Mouse (Mus musculus) layer of hippocampus, adult 11-12 months (tissue): ENCODE measurements at regions not wholly inside any gene's neighbourhood (a gene's known extent, or its start where the extent isn't known, plus 50 kb on each side); places are given as distances from the start of the nearest gene placed in this dataset.
"Not testable (repeated sequence)": the region's sequence is repeated elsewhere in the genome, so short reads cannot be mapped to it uniquely, and the experiment has no call there.

ENCODE experiments used
- DNase-seq: peaks from one replicate; pipeline ENCODE4 v3.0.0; 2022; ENCODE audit warnings: low spot score

GRCm38 (mm10) chr11:114483823-114484667, 184.3 kb upstream of the Rpl38 start:
- DNase-seq = no peak

GRCm38 (mm10) chr11:114483350-114483749, 185.0 kb upstream of the Rpl38 start:
- not testable (repeated sequence) for DNase-seq

DNA sequence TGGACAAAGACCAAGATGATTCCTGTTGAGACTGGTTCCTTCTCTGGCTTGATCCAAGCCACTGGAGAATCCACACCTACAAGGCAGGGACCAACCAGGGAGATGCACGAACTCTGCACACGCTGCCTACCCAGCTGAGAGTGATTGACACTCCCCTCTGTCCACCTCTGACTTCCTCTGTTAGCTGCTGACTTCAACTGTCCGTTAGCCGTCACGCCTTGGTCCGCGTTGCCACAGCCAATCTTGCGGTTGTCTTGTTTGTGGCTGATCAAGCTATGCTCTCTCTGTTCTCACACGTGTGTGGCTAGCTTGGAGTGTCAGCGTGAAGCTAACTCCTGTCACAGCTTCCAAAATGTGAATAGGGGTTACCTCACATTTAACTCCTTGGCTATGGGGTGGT, 186.3 kb upstream of the Rpl38 start:
- no peak for DNase-seq

DNA sequence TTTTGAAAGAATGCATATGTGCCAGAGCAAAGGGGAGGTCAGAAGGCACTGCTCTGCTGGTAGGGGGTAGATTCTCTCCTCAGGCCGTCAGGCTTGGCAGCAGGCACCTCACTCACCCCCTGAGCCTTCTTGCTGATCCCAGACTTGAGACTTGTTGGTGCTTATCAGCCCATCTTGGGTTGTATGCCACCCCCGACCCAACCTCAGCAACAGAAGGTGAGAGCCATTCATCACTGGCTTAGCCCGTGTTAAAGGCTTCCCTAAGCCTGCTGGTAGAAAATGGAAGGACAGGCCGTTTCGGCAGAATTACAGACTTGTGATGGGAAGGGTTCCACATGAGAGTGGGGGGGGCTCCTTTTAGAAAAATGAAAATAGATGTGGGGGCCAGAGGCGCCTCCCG, 187.3 kb upstream of the Rpl38 start:
- no peak for DNase-seq

GRCm38 (mm10) chr11:114480119-114480540, 188.2 kb upstream of the Rpl38 start:
- no peak for DNase-seq

DNA sequence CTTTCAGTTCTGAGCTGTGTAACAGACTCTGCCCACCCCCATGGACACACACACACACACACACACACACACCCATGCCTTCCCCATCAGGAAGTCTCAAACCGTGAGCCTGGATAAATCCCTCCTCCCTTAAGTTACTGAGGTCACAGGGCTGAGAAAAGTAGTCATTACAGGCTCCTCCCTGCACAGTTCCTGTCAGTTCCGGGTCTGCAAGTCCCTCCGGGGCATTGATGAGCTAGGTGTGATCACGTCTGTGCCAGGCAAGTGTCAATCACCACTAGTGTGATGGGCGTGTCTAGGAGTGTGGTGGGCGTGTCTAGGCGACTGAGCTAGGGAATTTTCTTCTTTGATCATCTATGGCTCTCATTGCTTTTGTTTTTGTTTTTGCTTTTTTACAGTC, 189.6 kb upstream of the Rpl38 start:
- no peak for DNase-seq

GRCm38 (mm10) chr11:114477365-114477764, 191.0 kb upstream of the Rpl38 start:
- no peak for DNase-seq

GRCm38 (mm10) chr11:114472501-114473260, 195.6 kb upstream of the Rpl38 start:
- peak; percentile 48 for DNase-seq

GRCm38 (mm10) chr11:114468394-114468793, 199.9 kb upstream of the Rpl38 start:
- peak; percentile 84 for DNase-seq

- peak; percentile 76 for DNase-seq
Measured at GRCm38 (mm10) chr11:114467803-114468202, 200.5 kb upstream of the Rpl38 start.

DNA sequence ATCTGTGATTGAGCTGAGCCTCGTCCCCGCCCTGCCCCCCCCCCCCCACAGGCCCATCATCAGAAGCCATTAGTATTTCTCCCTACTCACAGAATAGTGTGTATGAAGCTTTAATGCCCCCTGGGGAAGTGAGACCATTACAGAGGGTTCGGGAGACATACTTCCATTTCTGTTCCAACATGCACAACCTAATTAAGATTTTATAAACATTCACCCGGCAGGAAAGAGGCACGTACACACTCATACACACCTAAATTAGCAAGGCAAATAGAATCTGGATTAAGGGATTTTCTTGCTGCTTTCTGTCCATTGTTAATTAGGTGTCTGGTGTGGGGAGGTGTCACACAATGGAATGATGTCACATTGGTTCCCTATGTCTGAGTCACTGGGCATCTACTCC, 202.8 kb upstream of the Rpl38 start:
- DNase-seq = no peak

DNA sequence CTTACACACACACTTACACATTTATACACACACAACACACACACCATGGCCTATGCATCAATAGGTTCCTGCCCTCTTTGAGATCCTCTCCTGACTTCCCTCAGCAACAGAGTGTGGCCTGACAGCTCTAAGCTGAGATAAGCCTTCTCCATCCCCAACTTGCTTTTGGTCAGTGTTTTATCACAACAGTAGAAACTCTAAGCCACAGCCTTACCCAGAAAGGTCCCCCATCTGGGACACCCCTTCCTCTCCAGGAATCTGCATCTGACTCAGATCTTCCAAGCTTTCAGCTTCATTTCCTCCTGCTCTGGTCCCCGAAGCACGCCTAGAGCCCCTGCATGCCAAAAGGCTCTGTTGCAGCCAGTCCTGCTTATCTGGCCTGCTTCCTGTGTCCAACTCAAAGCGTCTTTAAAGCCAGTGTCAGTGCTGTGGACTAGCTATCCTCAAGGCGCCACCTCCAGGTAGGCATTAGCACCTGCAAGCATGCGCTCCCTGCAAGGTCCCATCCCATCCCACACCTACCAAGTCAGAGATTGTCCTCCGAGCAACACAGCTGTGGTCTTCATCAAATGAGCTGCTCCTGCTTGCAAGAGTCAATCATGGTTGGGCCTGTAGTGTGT, 205.5 kb upstream of the Rpl38 start:
- DNase-seq = peak; percentile 54

- no peak for DNase-seq
Measured at GRCm38 (mm10) chr11:114454876-114455330, 213.4 kb upstream of the Rpl38 start.

DNA sequence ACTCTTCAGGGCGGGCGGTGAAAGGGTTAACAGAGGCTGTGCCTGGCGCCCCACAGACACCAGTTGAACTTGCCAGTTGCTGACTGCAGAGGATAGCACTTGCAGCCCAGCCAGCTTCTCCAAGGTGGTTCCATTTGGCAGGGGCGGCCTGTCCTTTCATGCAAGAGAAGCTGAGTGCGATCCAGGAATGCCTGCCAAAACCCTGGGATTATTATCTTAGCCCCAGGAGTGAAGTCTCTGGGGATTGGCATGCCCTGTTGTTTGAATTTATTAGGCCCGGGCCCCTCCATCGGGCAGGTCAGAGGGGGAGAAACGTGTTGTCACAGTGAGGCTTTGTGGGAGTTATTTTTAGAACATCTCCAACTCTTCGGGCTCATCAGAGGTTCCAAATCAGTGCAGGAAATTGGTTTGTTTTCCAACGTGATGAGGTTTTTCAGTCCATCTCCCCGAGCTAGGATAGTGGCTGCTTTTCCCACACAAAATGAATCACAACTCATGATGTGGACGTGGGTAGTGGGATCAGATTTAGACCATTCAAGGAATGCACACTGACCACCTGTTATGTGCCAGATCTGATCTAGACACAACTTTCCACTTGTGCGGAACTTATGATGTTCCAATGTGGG, 219.4 kb upstream of the Rpl38 start:
- DNase-seq = peak; percentile 45

DNA sequence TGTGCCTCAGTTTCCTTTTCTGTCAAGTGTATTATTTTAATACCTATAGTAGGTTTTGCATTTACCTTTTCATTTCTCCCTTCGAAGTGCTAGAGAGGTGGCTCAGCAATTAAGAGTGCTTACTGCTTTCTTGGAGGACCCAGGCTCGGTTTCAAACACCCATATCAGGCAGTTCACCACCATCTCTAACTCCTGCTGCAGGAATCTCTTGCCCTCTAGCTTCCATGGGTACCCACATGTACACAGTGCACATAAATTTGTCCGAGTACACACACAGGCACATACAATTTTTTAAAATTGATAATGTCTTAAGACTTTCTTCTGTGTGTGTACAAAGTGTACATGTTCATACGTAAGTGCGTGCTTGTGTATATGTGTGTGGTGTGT, 220.9 kb upstream of the Rpl38 start:
- DNase-seq = no peak

GRCm38 (mm10) chr11:114446617-114447460, 221.5 kb upstream of the Rpl38 start:
- no peak for DNase-seq

DNA sequence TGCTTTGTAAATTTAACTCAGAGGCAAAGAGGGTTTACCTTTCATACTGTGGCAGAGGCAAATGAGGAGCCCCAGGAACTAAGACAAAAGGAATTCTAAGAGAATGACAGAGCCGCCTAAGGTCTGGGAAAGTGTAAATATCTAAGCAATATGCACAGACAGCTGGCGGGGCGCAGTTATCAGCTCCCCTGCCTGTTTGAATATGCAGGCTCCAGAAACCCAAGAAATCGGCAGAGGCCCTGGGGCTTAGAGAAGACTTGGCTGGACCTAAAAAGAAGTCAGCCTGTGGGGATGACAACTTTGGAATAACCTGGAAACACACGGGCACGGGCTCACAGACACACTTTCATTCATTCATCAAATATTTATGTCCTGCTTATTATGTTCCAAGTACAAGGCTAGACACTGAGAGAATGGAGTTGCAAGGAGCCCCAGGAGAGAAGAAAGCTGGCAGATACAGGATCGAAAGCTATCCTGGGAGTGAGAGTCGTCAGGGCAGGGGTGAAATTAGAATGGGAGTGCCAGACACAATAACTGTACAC, 222.2 kb upstream of the Rpl38 start:
- DNase-seq = no peak

GRCm38 (mm10) chr11:114444211-114444610, 224.1 kb upstream of the Rpl38 start:
- DNase-seq = no peak

DNA sequence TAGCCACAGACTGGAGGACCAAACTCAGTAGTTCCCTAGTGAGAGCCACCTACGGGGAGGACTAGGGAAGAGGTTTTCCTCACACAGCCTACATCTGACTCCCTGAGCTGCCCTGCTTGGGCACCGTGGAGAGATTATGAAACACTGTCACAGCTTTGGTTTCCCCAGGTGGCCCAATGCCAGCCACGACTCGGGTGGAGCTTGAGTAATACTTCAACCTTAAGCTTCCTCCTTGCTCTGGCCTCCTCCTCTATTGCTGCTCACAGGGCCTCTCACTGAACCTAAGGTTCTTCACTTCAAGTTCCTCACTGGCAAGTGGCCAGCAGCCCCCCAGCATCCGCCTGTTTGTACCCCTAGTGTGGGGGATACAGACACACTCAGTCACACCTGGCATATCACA, 224.9 kb upstream of the Rpl38 start:
- DNase-seq = no peak

DNA sequence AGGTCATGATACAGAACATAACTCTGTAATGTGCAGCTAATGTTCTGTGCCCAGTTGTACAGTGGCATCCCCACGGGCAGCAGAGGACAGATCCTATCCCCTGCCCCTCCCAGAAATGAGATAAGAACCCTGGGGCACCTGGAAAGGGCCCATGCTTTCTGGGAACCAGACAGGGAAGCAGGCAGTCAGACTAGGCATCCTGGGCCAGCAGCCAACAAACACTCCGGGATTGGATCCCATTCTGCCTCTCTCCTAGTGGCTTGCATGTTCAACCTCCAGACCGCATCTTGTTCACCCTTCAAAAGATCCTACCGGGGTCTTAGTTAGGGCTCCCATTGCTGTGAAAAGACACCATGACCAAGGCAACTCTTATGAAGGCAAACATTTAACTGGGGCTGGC, 229.0 kb upstream of the Rpl38 start:
- no peak for DNase-seq

- DNase-seq = no peak
Measured at GRCm38 (mm10) chr11:114435788-114436187, 232.5 kb upstream of the Rpl38 start.
